Mouse (Mus musculus): Measurements from ENCODE around the gene Sema5a. TPM values are rescaled to one million over a fixed set of nuclear protein-coding genes. Genes with fewer than 3 reads are reported as not detected.

Gene Sema5a
- total RNA-seq, 2 experiments from 2014 or later = 15.5 to 18.0 TPM

- no peak for DNase-seq (ENCODE audit: low spot score in 2 of 2)
Observed at GRCm38 (mm10) chr15:32349276-32349675, 104.7 kb downstream of the Sema5a start.

DNA sequence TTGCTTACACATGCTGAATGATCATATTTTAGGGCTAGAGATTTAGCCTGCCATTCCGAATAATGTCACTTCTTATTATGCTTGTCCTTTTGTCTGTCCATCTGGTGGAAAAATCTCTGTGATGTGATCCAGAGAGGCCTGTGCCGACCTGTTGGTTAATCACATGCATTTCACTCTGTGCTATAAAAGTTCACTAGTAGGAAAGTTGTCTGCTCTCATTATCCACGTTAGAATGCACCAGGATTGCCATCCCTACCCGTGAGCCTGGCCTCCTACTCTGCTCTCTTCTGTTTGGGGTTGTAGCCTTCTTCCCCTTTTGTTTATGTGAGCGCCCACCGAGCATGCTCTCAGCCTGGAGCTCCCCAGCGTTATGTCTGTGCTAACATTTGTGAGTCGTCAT, 108.4 kb downstream of the Sema5a start:
- DNase-seq (ENCODE audit: low spot score in 2 of 2) = no peak

DNA sequence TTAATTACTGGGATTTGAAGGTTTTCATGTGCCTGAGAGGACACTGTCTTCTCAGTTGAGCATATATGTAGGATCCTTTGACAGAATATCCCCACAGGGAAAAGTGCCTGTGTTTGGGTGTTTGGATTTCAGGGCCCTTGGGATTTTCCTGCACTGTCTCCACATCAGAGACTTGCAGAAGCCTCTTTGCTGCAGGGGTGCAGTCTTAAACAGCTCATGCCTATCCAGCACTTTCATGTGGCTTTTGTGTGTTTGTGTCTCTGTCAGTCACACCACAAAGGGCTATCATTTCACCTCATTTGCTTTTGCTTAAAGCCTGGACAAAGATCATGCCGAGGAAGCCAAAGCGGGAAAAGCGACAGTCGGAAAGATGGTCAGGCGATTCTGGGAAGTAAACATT, 108.9 kb downstream of the Sema5a start:
- DNase-seq (ENCODE audit: low spot score in 2 of 2) = no peak

DNA sequence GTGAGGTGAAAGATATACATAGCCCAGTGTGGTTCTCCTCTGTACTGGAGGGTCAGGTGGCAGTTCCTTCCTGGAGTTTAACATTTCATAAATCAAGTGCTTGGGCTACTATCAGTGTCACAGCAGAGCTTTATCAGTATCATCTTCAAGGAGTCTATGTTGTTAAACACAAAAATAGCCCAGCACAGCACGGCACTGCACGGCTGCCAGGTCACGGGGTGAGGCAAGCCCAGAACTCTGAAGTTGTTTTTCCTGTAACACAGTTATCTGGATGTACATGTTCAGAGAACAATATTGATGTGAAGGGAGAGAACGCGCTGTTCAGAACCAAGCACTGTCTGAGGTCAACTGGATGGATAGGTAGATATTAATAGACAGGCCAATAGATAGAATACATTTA, 112.2 kb downstream of the Sema5a start:
- no peak for DNase-seq (ENCODE audit: low spot score in 2 of 2)

DNA sequence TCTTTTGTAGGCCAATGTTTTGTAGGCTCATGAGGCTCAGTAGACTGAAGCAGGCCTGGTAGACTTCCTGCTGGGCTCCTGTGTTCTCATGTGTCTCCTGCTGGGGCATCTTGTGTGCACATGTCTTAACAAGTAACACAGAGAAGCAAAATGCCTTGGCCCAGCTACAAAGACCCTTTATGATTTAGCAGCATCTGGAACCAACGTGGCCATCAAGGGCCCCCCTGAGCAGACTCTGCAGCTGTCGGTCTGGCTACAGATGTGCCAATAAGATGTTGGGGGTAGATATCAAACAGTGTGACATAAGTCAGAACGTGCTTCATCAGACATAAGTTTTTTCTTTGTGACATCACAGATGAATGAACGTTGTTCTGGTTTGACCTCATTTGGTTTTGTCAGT, 123.2 kb downstream of the Sema5a start:
- DNase-seq (ENCODE audit: low spot score in 2 of 2) = no peak

DNA sequence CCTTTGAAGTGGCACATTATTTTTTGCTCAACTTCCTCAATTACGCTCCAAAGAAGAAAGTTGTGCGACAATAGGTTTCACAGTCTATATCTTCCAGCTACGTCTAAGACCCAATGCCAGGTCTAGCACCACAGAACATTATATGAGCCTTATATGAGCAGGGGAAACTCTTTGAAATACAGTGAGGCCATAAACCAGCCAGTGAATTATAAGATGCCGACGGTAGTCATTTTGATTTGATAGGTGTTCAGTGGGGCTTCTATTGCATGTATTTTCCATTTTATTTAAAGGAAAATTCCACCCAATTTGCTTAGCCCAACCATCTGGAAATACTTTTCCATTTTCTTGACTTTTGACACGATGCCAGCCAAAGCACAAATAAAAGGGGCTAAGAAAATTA, 126.3 kb downstream of the Sema5a start:
- no peak for DNase-seq (ENCODE audit: low spot score in 2 of 2)

DNA sequence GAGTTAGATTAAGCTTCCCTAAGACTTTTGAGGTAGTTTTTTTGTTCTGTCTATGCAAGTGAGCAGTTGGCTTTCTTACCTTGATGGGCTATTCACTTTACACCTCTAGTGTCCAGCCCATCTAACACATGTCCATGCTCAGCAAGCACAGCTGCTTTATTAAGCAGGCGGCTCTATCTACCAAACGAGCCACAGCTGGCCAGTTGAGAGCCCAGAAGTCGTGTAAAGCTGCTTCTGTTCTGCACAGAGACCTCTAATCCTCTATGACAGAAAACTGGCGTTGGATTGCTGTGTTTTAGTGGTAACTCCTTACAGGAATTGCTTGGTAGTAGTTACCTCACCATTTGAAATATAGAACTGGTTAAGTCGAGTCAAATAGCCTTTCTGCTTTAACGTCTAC, 126.8 kb downstream of the Sema5a start:
- DNase-seq (ENCODE audit: low spot score in 2 of 2) = no peak

DNA sequence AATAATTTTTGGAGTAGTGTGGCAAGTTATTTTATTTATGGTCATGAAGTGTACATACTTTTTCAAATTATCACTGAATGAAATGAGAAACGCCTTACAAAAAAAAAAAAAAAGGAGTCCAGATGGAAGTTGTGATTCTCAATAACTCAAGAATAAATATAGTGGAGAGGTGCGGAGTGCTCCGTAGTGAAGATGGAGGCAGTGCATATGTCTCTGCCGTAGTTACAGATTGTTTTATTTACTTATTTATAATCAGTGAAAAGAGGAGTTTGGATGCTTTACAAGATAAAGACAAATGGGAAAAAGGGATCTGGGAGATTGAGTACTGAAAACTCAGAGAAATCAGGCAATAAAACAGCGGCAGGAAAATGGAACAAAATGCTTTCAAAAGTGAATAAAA, 131.7 kb downstream of the Sema5a start:
- no peak for DNase-seq (ENCODE audit: low spot score in 2 of 2)

- DNase-seq (ENCODE audit: low spot score in 2 of 2) = no peak
Observed at GRCm38 (mm10) chr15:32377781-32378180, 133.2 kb downstream of the Sema5a start.

GRCm38 (mm10) chr15:32380311-32380710, 135.7 kb downstream of the Sema5a start:
- DNase-seq (ENCODE audit: low spot score in 2 of 2) = no peak

DNA sequence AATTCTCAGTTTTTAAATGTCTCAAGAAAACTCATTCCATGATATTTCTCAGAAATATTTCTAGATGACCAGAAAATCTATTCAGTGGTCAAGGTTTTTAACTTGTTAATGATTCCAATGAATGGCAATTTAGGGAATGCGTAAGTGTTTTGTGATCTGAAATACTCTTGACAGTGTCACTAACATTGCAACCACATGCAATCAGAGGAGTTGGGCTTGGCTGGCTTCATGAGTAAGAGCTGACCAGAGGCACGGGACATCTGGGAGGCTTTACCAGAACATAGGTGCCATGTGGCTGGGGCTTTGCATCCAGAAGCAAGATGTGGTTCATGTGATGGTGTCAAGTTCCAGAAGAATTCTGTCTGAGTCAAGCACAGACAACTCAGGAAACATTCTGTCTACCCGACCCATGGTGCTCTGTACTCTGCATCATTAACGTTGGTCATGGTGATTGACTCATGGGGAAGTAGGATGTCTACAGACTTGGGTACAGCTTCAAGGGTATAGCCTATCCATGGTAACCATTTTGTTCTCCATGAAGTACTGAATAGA, 138.4 kb downstream of the Sema5a start:
- no peak for DNase-seq (ENCODE audit: low spot score in 2 of 2)

DNA sequence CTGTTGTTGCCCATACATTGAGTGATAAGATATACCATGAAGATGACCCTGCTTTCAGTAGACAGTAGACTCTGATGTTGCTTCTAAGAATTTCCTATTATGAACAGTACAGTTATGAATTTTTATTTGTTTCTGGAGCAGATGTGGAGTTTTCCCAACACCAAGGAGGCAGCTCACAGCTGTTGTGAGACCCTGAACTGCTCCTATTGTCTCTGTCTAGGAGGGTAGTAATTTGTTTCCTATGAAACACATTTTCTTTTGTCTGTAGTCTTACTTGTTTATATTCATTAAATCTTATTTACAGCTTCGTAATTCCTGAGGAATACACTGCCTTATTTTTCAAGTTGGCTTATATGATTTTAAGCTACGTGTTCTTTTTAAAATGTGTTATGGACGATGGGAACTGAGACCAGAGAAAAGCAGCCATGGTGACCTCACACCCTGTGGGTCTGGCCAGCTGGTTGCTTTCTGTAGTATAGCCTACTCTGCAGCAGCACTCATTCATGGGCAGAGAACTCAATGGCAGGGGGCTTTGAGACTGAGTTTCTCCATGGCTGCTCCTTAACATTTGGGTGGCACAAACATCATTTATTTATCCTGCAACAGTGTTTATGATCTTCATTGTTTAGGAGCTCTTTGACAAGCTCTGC, 151.8 kb downstream of the Sema5a start:
- DNase-seq (ENCODE audit: low spot score in 2 of 2) = no peak

GRCm38 (mm10) chr15:32397064-32397463, 152.5 kb downstream of the Sema5a start:
- no peak for DNase-seq (ENCODE audit: low spot score in 2 of 2)

DNA sequence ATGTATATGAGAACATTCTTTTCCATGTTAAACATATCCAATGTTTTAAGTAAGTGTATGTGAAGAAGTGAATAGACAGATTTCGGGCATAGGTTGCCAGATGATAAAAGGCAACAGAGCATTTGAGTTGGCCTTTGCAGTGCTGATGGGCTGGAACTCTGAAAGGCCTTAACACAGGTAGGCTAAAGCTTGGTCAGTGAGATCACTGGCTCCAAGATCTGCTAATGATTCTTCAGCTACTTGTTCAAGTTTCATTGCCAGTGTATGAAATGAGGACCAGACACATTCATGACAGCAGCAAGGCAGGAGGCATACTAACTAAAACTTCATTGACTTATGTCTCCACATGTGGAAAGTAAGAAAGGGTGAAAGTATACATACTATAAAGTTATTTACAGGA, 154.1 kb downstream of the Sema5a start:
- DNase-seq (ENCODE audit: low spot score in 2 of 2) = no peak

GRCm38 (mm10) chr15:32401909-32402527, 157.4 kb downstream of the Sema5a start:
- no peak for DNase-seq (ENCODE audit: low spot score in 2 of 2)

DNA sequence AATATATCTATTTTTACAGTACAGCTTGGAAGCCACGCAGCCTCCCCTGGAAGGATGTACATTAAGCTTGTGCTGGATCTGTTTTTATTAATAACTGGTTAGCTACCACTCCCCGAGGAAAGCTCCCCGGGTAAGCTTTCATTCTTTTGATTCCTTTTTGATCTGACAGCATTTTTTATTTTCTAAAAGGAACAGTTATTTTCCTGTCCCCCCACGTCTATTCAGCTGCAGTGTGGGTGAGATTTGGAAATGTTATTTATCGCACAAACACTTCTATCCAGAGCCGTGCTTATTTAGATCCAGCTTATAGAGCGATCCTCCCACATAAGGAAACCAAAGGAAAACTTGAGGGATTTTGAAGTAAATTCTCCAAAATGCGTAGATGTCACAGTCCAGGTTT, 158.7 kb downstream of the Sema5a start:
- no peak for DNase-seq (ENCODE audit: low spot score in 2 of 2)

DNA sequence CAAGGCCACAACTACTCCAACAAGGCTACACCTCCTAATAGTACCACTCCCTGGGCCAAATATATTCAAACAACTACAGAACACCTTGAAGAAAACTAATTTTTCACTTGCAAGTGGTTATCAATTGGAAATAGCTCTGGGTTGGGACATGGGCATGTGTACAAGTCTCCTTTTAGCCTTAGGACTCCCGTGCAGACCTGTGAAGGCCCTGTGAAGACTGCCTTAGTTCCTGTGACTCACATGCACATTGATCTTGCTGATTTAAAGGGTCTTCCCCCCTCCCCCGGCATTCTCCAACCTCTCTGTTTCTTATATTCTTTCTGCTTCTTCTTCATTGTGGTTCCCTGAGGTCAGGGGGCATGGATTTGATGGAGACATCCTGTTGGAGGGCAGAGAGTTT, 161.8 kb downstream of the Sema5a start:
- no peak for DNase-seq (ENCODE audit: low spot score in 2 of 2)

GRCm38 (mm10) chr15:32407766-32408165, 163.2 kb downstream of the Sema5a start:
- no peak for DNase-seq (ENCODE audit: low spot score in 2 of 2)

DNA sequence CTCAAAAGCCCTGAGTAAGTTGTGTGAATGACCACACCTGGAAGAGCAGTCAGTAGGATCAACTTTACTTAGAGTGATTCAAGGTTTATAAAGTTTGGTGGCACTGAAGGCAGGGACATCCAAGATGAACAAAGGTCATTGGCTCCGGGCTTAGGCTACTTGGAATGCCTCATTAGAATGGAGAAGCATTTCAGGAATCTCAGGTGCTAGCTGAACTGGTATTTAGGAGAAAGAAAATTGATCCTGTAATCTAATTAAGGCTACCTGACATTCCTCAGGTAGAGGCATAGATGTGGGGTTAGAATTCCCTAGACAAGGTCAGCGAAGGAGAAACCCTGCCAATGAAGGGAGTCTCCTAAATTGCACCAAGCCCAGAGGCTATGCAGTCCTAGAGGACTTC, 171.7 kb downstream of the Sema5a start:
- no peak for DNase-seq (ENCODE audit: low spot score in 2 of 2)

DNA sequence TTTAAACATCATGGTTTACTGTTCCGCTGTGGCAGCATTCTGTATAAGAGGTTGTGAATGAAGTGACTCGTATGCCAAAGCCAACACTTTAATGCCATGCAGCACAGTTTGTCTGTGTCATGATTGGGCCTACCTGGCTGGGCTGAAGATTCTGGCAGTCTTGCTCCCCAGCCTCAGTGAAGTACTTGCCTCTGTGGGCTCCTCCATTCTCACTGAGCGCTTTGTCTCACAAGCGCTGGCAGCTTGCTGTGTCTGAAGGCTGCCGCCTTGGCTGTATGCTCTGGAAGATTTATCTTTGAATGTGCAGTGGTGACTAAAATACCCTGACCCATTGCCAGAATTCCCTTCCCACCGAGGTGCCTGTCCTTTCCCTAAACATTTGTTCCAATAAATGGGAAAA, 178.0 kb downstream of the Sema5a start:
- no peak for DNase-seq (ENCODE audit: low spot score in 2 of 2)

GRCm38 (mm10) chr15:32423061-32423460, 178.5 kb downstream of the Sema5a start:
- DNase-seq (ENCODE audit: low spot score in 2 of 2) = no peak

DNA sequence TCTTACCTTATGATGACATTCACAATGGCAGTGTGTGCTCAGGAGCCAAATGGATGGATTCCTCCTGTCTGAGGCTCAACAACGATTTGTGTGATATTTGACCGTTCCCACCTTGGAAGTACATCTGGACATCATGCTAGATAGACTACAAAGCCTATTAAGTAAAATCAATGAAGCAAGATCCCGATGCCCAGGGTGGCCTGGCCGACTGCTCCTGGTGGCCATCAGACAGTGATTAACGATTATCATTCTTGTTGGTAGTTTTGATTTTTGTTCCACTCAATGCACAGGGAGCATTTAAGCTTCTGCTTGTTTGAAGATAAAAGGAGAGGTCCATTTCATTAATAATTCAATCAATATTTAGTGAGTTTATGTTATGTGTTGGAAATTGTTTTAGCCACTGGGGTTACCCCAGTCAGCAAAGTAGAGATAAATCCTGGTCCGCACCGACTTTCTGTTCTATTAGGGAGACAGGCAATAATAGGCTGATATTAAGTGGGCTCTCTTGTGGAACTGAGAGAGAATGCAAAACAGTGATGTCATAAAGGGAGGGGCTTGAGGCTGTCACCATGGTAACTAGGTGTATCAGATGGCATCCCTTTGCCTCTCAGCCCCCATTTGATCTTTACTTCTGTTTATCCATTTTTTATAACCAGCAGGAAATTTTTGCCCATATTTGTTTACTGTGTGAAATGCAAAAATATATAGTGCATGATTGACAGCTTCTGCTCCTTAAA, 182.7 kb downstream of the Sema5a start:
- DNase-seq (ENCODE audit: low spot score in 2 of 2) = no peak

Measured in left cerebral cortex, adult 18-20 months (tissue).